ENCODE assay signal across 17 mouse cellular contexts in genomic region chr14:48668051-48668481, GRCm38 (mm10). TPM values are rescaled to one million over a fixed set of nuclear protein-coding genes. Genes with fewer than 3 reads are reported as not detected.
DNase-seq lines count a peak whose midpoint lies in the region; ATAC-seq and TF ChIP-seq lines count a peak whose summit lies in the region.
"Had no signal": no experiment of that assay in that cellular context is flagged by ENCODE, and none has a peak within 500 bp of the region (broad histone marks: within the 10 kb centered on the region; RNA-seq: fewer than 3 reads in every experiment).

No protein-coding gene starts in this region.

- H3K27ac ChIP-seq in hindbrain, embryonic 11.5 days (ENCODE audit: low read depth, low read length) = no peak overlapping the region
- no peak overlapping the region for H3K27ac ChIP-seq in hindbrain, embryonic 13.5 days
- H3K27ac ChIP-seq in forebrain, postnatal 0 days (ENCODE audit: low read depth, low read length) = no peak overlapping the region
- H3K27ac ChIP-seq in midbrain, embryonic 15.5 days = peak overlapping the region; percentile 80
- no peak overlapping the region for H3K27ac ChIP-seq in kidney, embryonic 14.5 days (ENCODE audit: low read depth, low read length)
- H3K27ac ChIP-seq: embryonic facial prominence, embryonic 12.5 days; heart, embryonic 15.5 days had no signal

- H3K4me2 ChIP-seq in hindbrain, embryonic 11.5 days (replicated peaks; ENCODE audit: low read depth, low read length) = no peak overlapping the region
- no peak overlapping the region for H3K4me2 ChIP-seq in hindbrain, embryonic 13.5 days
- no peak overlapping the region for H3K4me2 ChIP-seq in forebrain, postnatal 0 days (ENCODE audit: low read depth)
- H3K4me2 ChIP-seq in midbrain, embryonic 15.5 days = peak overlapping the region; percentile 56
- H3K4me2 ChIP-seq in kidney, embryonic 14.5 days (replicated peaks; ENCODE audit: low read depth, low read length) = no peak overlapping the region
- H3K4me2 ChIP-seq: heart, embryonic 15.5 days had no signal

- H3K36me3 ChIP-seq in hindbrain, embryonic 11.5 days (ENCODE audit: control insufficient read depth, insufficient read depth, low read length) = no peaks in the 10 kb centered on the region
- no peaks in the 10 kb centered on the region for H3K36me3 ChIP-seq in hindbrain, embryonic 13.5 days
- H3K36me3 ChIP-seq in forebrain, postnatal 0 days (ENCODE audit: insufficient read depth) = no peaks in the 10 kb centered on the region
- H3K36me3 ChIP-seq in midbrain, embryonic 15.5 days (replicated peaks) = no peaks in the 10 kb centered on the region
- H3K36me3 ChIP-seq in kidney, embryonic 14.5 days (ENCODE audit: control insufficient read depth, insufficient read depth, low read length) = no peaks in the 10 kb centered on the region
- H3K36me3 ChIP-seq: embryonic facial prominence, embryonic 12.5 days; heart, embryonic 15.5 days had no signal

- no peak for ATAC-seq in hindbrain, embryonic 11.5 days (ENCODE audit: low FRiP score)
- ATAC-seq in hindbrain, embryonic 13.5 days (ENCODE audit: low FRiP score) = no peak
- no peak for ATAC-seq in forebrain, postnatal 0 days
- peak; percentile 45; the same call in 1 of the 2 replicates for ATAC-seq in midbrain, embryonic 15.5 days (replicated peaks)
- ATAC-seq in kidney, embryonic 14.5 days (ENCODE audit: low FRiP score, low TSS enrichment) = no peak
- ATAC-seq: inflammation-experienced regulatory T-cells, adult 6 months had no signal

- H3K4me3 ChIP-seq in hindbrain, embryonic 11.5 days (ENCODE audit: low read depth, low read length) = no peak overlapping the region
- H3K4me3 ChIP-seq in hindbrain, embryonic 13.5 days = no peak overlapping the region
- H3K4me3 ChIP-seq in forebrain, postnatal 0 days (ENCODE audit: low read depth, low read length) = no peak overlapping the region
- peak overlapping the region; percentile 43 for H3K4me3 ChIP-seq in midbrain, embryonic 15.5 days
- no peak overlapping the region for H3K4me3 ChIP-seq in kidney, embryonic 14.5 days (ENCODE audit: low read length)
- H3K4me3 ChIP-seq: embryonic facial prominence, embryonic 12.5 days; heart, embryonic 15.5 days had no signal

- peaks cover 80% of the 10 kb centered on the region for H3K27me3 ChIP-seq in hindbrain, embryonic 11.5 days (ENCODE audit: control insufficient read depth, insufficient read depth, low read length)
- peaks cover 95% of the 10 kb centered on the region for H3K27me3 ChIP-seq in hindbrain, embryonic 13.5 days
- H3K27me3 ChIP-seq in forebrain, postnatal 0 days (ENCODE audit: insufficient read depth, low read length) = peaks cover 52% of the 10 kb centered on the region
- no peaks in the 10 kb centered on the region; the same call in 1 of the 2 replicates for H3K27me3 ChIP-seq in midbrain, embryonic 15.5 days (replicated peaks)
- peaks cover 88% of the 10 kb centered on the region for H3K27me3 ChIP-seq in kidney, embryonic 14.5 days (ENCODE audit: control insufficient read depth, insufficient read depth, low read length)

- H3K4me1 ChIP-seq in hindbrain, embryonic 11.5 days (replicated peaks; ENCODE audit: control insufficient read depth, insufficient read depth, low read length) = peaks cover 4% of the 10 kb centered on the region; the same call in 1 of the 2 replicates
- peaks cover 17% of the 10 kb centered on the region; the same call in 1 of the 2 replicates for H3K4me1 ChIP-seq in hindbrain, embryonic 13.5 days (replicated peaks)
- no peaks in the 10 kb centered on the region for H3K4me1 ChIP-seq in forebrain, postnatal 0 days (ENCODE audit: insufficient read depth)
- H3K4me1 ChIP-seq in midbrain, embryonic 15.5 days = peaks cover 11% of the 10 kb centered on the region; the same call in 1 of the 2 replicates
- H3K4me1 ChIP-seq in kidney, embryonic 14.5 days (ENCODE audit: control insufficient read depth, insufficient read depth, low read length) = no peaks in the 10 kb centered on the region
- H3K4me1 ChIP-seq: embryonic facial prominence, embryonic 12.5 days had no signal

- H3K9ac ChIP-seq in hindbrain, embryonic 11.5 days (ENCODE audit: low read depth, low read length) = no peak overlapping the region
- H3K9ac ChIP-seq in hindbrain, embryonic 13.5 days = no peak overlapping the region
- no peak overlapping the region for H3K9ac ChIP-seq in forebrain, postnatal 0 days
- no peak overlapping the region; the same call in 1 of the 2 replicates for H3K9ac ChIP-seq in midbrain, embryonic 15.5 days
- H3K9ac ChIP-seq in kidney, embryonic 14.5 days (ENCODE audit: low read depth, low read length) = no peak overlapping the region
- H3K9ac ChIP-seq: embryonic facial prominence, embryonic 12.5 days; heart, embryonic 15.5 days had no signal

- intact Hi-C loops in gastrocnemius, postnatal 36 days (cut with DNase I) = no loop called here

- H3K9me3 ChIP-seq in hindbrain, embryonic 11.5 days (ENCODE audit: control insufficient read depth, low read length) = no peaks in the 10 kb centered on the region
- no peaks in the 10 kb centered on the region for H3K9me3 ChIP-seq in hindbrain, embryonic 13.5 days
- no peaks in the 10 kb centered on the region for H3K9me3 ChIP-seq in forebrain, postnatal 0 days (ENCODE audit: low read length)
- no peaks in the 10 kb centered on the region for H3K9me3 ChIP-seq in midbrain, embryonic 15.5 days
- H3K9me3 ChIP-seq in kidney, embryonic 14.5 days (ENCODE audit: control insufficient read depth, low read length) = no peaks in the 10 kb centered on the region
- H3K9me3 ChIP-seq: embryonic facial prominence, embryonic 12.5 days; heart, embryonic 15.5 days had no signal

- under 1% methylated on average over 11 of the region's 11 CpGs for WGBS in hindbrain, embryonic 11.5 days
- WGBS in hindbrain, embryonic 13.5 days = 2% methylated on average over 11 of the region's 11 CpGs
- 16% methylated on average over 11 of the region's 11 CpGs for WGBS in forebrain, postnatal 0 days
- WGBS in midbrain, embryonic 15.5 days = 16% methylated on average over 11 of the region's 11 CpGs
- WGBS in kidney, embryonic 14.5 days = 0% methylated on average over 11 of the region's 11 CpGs

- no peak for TF ChIP-seq CTCF in forebrain, postnatal 0 days (IDR thresholded peaks at IDR 0.05; ENCODE audit: low read depth)

- peak; percentile 66 for DNase-seq in hindbrain, embryonic 11.5 days (ENCODE audit: low spot score)
- peak; percentile 43 for DNase-seq in embryo, embryonic 11 days
- DNase-seq in forebrain, postnatal 0 days = peak; percentile 61
- DNase-seq in gastrocnemius, postnatal 36 days = no peak
- DNase-seq: kidney, postnatal 10 days; layer of hippocampus, postnatal 36 days; liver; lung, postnatal 10 days; thymus, postnatal 36 days had no signal

RNA-seq across cellular contexts. Expression of gene Otx2, which starts 5.6 kb away (rescaled TPM):
- polyA plus RNA-seq in hindbrain, embryonic 11.5 days (2014; fragmentation: Nextera tagmentation; extraction: Ambion mirVana) = 13.9 TPM in 2 replicates
- polyA plus RNA-seq in hindbrain, embryonic 13.5 days (2015; fragmentation: Nextera tagmentation; extraction: Ambion mirVana) = 22.8 and 24.1 TPM in 2 replicates
- total RNA-seq in forebrain, postnatal 0 days (2014; rRNA removed) = 11.6 and 15.0 TPM in 2 replicates
- polyA plus RNA-seq in forebrain, postnatal 0 days (2015; fragmentation: Nextera tagmentation; extraction: Ambion mirVana) = 7.2 and 12.9 TPM in 2 replicates
- polyA plus RNA-seq in midbrain, embryonic 15.5 days (2015; fragmentation: Nextera tagmentation; extraction: Ambion mirVana) = 83.5 and 83.6 TPM in 2 replicates
- not detected for total RNA-seq in gastrocnemius, postnatal 36 days (2021)
- not detected in 2 replicates for polyA plus RNA-seq in kidney, embryonic 14.5 days (2014; fragmentation: Nextera tagmentation; extraction: Ambion mirVana)
- total RNA-seq: granulocyte monocyte progenitor cell, adult 5-6 weeks had no signal
- polyA plus RNA-seq: heart, embryonic 15.5 days; inflammation-experienced regulatory T-cells, adult 6 months; stomach, embryonic 14.5 days had no signal

Comparison
In these comparisons a context has a peak if more than half of its experiments do, and no peak if none do; other contexts are left out.
1. DNase-seq: peak in hindbrain, embryonic 11.5 days (single experiment), embryo, embryonic 11 days (single experiment) and forebrain, postnatal 0 days (single experiment); none in gastrocnemius, postnatal 36 days (0 of 2).